Mouse (Mus musculus) large intestine, adult 2 months (tissue): ENCODE data around the gene Spag7. TPM values are rescaled to one million over a fixed set of nuclear protein-coding genes. Genes with fewer than 3 reads are reported as not detected.

Experiments used
- DNase-seq: peaks from one replicate; pipeline ENCODE4 v3.0.0-alpha.2; 2012; ENCODE audit warnings: low read depth, low spot score
- WGBS: fragments of 180-500 bp; shearing (Covaris S2); methylation state at CpG from one replicate; pipeline ENCODE4 v1.1.7; 2018; 5-methylcytosine and 5-hydroxymethylcytosine counted together
- polyA plus RNA-seq: library from polyadenylated mRNA; depleted of rRNA; stranded (reverse); fragments of >200 nt; gene quantifications from 2 replicates; pipeline ENCODE4 v1.2.3, GENCODE M21; 2012; rRNA removed

The Spag7 gene
- polyA plus RNA-seq, 1 experiment, result 39.8 TPM

DNA sequence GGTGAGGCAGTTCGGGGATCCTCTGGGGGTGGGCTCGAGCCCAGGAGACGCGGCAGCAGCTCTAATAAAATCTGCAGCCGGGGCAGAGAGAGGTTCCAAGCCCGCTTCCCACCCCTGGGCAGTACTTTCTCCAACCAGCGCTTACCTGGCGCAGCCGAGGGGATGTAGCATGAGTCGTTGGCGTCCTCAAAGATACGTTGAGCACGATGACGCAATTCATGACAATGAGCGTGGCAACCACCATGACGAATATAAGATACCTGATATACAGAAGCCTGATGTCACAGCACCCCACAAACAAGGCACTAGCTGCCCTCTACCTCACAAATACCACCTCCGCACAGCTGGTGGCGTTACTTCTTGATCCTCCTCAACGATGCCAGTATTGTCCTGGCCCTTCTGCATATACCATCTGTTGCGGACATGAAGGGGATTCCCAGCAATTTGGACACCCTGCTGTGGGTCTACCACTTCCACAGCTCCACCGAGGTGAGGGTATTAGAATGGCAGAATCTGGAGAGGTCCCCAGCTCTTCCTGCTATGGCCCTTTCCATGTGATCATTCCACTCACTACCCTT lies 53.6 kb downstream of the Spag7 start, which contains the start of gene 4930544D05Rik:
Gene 4930544D05Rik, plus strand, starts transcription at position 333 of the 578 bp plus-strand sequence.
- no peak for DNase-seq
- 17% methylated on average over 21 of the region's 21 CpGs for WGBS

DNA sequence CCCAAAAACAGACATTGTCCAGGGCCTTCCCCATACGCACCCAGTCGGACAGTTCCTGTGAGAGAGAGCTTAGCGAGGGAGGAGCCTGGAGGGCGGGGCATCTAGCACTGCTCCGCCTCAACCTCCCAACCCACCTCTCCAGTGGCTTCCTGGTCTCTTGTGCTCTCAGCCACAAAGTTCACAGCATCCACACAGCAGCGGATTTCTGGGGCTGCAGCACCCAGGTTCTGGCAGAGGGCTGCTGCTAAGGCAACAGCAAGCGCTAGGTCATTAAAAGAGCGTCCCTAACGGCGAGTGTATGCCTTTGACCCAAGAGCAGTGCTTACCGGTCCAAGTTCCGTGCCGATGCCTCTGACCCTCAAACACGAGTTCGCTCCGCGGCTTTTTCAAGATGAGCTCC lies 54.1 kb downstream of the Spag7 start:
- WGBS, result under 1% methylated on average over 17 of the region's 17 CpGs

More for the DNA sequence above, 54.1 kb downstream of the Spag7 start:
- DNase-seq, result no peak

Other genes with a start within 250 kb of the Spag7 start
- gene Arrb2, start 236.8 kb downstream of the Spag7 start, polyA plus RNA-seq, result 31.7 and 36.2 TPM in 2 replicates
- gene Med11, start 217.5 kb downstream of the Spag7 start, polyA plus RNA-seq, result 28.0 and 31.7 TPM in 2 replicates
- 4.6 and 5.0 TPM in 2 replicates for gene Zmynd15, start 210.0 kb downstream of the Spag7 start, polyA plus RNA-seq
- 31.8 and 40.5 TPM in 2 replicates for gene Cxcl16, start 209.4 kb downstream of the Spag7 start, polyA plus RNA-seq
- 168 and 625 TPM in 2 replicates for gene Tm4sf5, start 164.2 kb downstream of the Spag7 start, polyA plus RNA-seq
- 0.19 TPM in 1 of 2 replicates, not detected in the other for gene Vmo1, start 154.8 kb downstream of the Spag7 start, polyA plus RNA-seq
- 0.98 and 4.7 TPM in 2 replicates for gene Gltpd2, start 150.2 kb downstream of the Spag7 start, polyA plus RNA-seq
- gene Psmb6, start 144.0 kb downstream of the Spag7 start, polyA plus RNA-seq, result 394 and 397 TPM in 2 replicates
- gene Gm40193, start 136.5 kb downstream of the Spag7 start, polyA plus RNA-seq, result not detected in 2 replicates
- 15.4 and 30.5 TPM in 2 replicates for gene Pld2, start 129.4 kb downstream of the Spag7 start, polyA plus RNA-seq
- gene Mink1, start 106.5 kb downstream of the Spag7 start, polyA plus RNA-seq, result 41.3 and 75.5 TPM in 2 replicates
- not detected in 2 replicates for gene 4930544D05Rik, start 53.6 kb downstream of the Spag7 start, polyA plus RNA-seq
- gene Chrne, start 50.2 kb downstream of the Spag7 start, polyA plus RNA-seq, result 0.07 and 0.15 TPM in 2 replicates
- gene Gp1ba, start 30.3 kb downstream of the Spag7 start, polyA plus RNA-seq, result 0.04 TPM in 1 of 2 replicates, not detected in the other
- gene Rnf167, start 22.2 kb downstream of the Spag7 start, polyA plus RNA-seq, result 76.9 and 101 TPM in 2 replicates
- 118 and 151 TPM in 2 replicates for gene Slc25a11, start 21.9 kb downstream of the Spag7 start, polyA plus RNA-seq
- 2,199 and 2,395 TPM in 2 replicates for gene Pfn1, start 14.8 kb downstream of the Spag7 start, polyA plus RNA-seq
- 19.9 and 31.2 TPM in 2 replicates for gene Eno3, start 12.2 kb downstream of the Spag7 start, polyA plus RNA-seq
- 48.8 and 53.2 TPM in 2 replicates for gene Camta2, start 18.7 kb upstream of the Spag7 start, polyA plus RNA-seq
- gene Inca1, start 30.7 kb upstream of the Spag7 start, polyA plus RNA-seq, result 0.95 and 0.99 TPM in 2 replicates
- 62.0 and 74.5 TPM in 2 replicates for gene Kif1c, start 31.1 kb upstream of the Spag7 start, polyA plus RNA-seq
- gene Zfp3, start 94.8 kb upstream of the Spag7 start, polyA plus RNA-seq, result 0.92 and 1.9 TPM in 2 replicates
- gene Scimp, start 143.2 kb upstream of the Spag7 start, polyA plus RNA-seq, result 2.0 and 3.8 TPM in 2 replicates
- gene Rabep1, start 175.4 kb upstream of the Spag7 start, polyA plus RNA-seq, result 1.9 and 2.3 TPM in 2 replicates